Mouse (Mus musculus): ENCODE measurements at regions not wholly inside any gene's neighbourhood (a gene's known extent, or its start where the extent isn't known, plus 50 kb on each side); places are given as distances from the start of the nearest gene placed in this dataset. TPM values are rescaled to one million over a fixed set of nuclear protein-coding genes. Genes with fewer than 3 reads are reported as not detected.

DNA sequence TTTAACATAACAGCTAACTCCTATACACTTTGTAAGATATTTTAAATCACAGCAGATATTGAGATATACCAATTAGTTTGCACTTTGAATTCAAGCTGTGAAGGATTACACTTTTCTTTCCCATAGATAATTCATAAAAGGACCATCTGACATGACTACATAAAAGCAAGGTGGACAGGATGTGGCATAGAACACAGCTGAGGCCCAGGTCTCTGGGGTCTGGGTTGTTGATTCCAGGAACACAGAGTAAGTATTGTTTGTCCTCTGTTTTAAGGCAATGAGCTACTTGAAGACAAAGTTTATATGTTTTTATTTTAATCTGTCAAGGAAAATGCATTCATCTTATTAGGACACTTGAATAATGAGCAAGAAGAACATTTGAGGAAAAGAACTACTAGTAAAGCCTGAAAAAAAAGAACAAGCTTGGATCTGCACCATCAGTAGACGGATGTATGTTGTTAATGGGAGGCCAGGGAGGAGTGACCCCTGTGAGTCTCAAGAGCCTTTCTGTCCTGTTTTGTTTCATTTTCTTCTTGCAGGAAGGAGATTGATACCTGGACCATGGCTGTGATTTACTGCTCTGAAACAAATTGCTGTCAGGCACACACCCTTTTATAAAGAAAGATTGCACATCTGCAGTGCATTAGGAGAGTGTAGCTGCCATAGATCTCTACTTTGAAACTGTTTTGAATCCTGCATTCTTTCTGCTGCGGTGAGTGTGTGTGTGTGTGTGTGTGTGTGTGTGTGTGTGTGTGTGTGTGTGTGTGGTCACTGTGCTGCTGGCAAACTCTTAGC, 76.4 kb upstream of the Pex5l start:
- Histone ChIP-seq H3K4me3 (no peak overlapping the region), H3K27ac (no peak overlapping the region), H3K36me3 (no peaks in the 10 kb centered on the region), H3K9me3 (no peaks in the 10 kb centered on the region), H3K4me2 (replicated peaks) (no peak overlapping the region), H3K9ac (no peak overlapping the region), H3K27me3 (no peaks in the 10 kb centered on the region), H3K4me1 (peaks cover 3% of the 10 kb centered on the region; the same call in 1 of the 2 replicates)
- 13% methylated on average over 2 of the region's 2 CpGs for WGBS
- ATAC-seq (ENCODE audit: low FRiP score, low read depth): peak; percentile 19; the same call in 1 of the 2 replicates

DNA sequence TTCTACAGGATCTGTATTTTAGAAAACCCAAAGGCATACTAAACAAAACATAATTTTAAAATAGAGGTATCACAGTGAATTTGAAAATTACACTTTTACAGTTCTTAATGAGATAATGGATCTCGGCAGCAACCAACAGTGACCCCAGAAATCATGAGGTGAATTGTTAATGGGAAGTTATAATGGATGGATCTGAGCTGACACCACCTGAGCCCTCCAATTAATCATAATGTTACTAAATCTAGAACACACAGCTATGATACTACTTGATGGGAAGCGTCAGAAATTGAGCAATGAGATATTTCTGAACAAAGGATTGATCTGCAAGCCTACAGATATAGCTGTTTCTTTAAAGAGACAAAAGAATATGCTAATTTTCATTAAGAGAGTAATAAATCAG, 75.2 kb upstream of the Pex5l start:
- Histone ChIP-seq H3K9ac (no peak overlapping the region), H3K4me1 (peaks cover 3% of the 10 kb centered on the region; the same call in 1 of the 2 replicates), H3K9me3 (no peaks in the 10 kb centered on the region), H3K27me3 (no peaks in the 10 kb centered on the region), H3K36me3 (no peaks in the 10 kb centered on the region), H3K27ac (no peak overlapping the region), H3K4me3 (no peak overlapping the region), H3K4me2 (replicated peaks) (no peak overlapping the region)
- 64% methylated on average over 2 of the region's 2 CpGs for WGBS
- no peak for ATAC-seq (ENCODE audit: low FRiP score, low read depth)

DNA sequence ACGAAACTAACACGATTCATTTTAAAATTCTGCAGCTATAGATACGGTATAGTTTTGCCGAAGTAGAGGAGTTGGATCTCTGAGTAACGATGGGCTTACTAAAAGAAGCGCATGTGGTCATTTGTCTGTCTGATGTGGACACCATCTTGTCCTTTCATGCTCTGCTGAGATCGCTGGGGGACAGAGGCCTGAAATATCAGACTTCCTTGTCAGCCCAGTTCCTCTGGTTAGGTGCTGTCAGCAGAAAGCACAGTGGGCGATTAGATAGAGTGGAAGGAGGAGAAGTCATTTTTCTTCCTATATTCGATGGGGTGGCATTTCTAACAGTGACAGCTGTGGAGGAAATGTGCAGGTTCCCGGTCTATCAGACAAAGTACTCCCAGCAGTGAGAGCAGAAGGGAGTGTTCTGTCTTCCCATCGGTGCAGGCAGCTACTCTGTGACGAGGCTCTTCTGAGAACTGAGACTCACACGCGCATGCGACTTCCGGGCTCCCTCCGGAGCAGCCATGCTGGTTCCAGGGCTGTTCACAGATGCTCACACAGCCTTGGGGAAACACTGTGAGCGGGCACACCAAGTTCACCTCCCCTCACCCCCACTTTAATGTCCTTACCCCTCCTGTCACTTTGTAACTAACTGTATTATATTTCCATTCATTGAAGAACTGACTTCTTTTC, 74.5 kb upstream of the Pex5l start:
- Histone ChIP-seq H3K4me3 (no peak overlapping the region), H3K27ac (no peak overlapping the region), H3K36me3 (no peaks in the 10 kb centered on the region), H3K9me3 (no peaks in the 10 kb centered on the region), H3K27me3 (no peaks in the 10 kb centered on the region), H3K4me1 (peaks cover 3% of the 10 kb centered on the region; the same call in 1 of the 2 replicates), H3K9ac (no peak overlapping the region), H3K4me2 (replicated peaks) (no peak overlapping the region)
- WGBS: 61% methylated on average over 18 of the region's 18 CpGs
- ATAC-seq (ENCODE audit: low FRiP score, low read depth): no peak

DNA sequence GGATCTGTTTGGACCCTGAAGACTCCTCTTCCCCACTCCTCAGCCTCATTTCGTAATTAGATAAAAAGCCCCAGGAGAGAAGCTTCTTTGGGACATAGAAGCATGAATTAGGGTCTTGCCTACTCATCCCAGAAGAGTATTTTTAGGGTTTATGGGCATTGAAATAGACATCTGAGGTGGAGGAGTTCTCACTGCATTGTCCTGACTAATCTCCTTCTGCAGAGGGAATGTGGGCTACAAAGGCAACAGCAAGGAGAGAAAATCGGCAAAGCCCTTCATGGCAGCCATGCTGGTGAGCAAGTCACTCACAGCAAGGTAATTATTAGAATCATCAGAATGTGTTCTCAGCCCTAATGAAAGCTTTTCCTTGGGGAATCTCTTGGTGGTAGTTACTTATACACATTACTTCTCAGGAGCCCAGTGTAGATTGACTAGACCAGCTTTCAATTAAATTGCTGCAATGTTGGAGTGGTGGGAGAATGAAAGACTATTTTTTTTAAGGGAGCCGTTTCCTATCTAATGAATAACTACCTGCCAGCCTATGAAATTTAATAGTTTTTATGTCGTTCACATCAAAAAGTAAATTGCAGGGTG, 68.3 kb upstream of the Pex5l start:
- Histone ChIP-seq H3K27me3 (no peaks in the 10 kb centered on the region), H3K4me3 (no peak overlapping the region), H3K36me3 (no peaks in the 10 kb centered on the region), H3K9me3 (no peaks in the 10 kb centered on the region), H3K4me2 (replicated peaks) (no peak overlapping the region), H3K9ac (no peak overlapping the region), H3K4me1 (no peaks in the 10 kb centered on the region), H3K27ac (no peak overlapping the region)
- 62% methylated on average over 4 of the region's 4 CpGs for WGBS
- no peak for ATAC-seq (ENCODE audit: low FRiP score, low read depth)

Small RNA genes in the stretch of these regions (microRNA-seq; reads per million reads assigned to microRNA genes)
- gene Gm27974: not detected

Data from limb, embryonic 13.5 days (tissue).